Mouse (Mus musculus): ENCODE measurements around the gene Atxn7l2. TPM values are rescaled to one million over a fixed set of nuclear protein-coding genes. Genes with fewer than 3 reads are reported as not detected.
A peak's percentile ranks its signal among the peaks of the same experiment; 100 is the strongest.

Atxn7l2 gene
- total RNA-seq, 2 experiments from 2014 or later, result 2.0 to 3.1 TPM

DNA sequence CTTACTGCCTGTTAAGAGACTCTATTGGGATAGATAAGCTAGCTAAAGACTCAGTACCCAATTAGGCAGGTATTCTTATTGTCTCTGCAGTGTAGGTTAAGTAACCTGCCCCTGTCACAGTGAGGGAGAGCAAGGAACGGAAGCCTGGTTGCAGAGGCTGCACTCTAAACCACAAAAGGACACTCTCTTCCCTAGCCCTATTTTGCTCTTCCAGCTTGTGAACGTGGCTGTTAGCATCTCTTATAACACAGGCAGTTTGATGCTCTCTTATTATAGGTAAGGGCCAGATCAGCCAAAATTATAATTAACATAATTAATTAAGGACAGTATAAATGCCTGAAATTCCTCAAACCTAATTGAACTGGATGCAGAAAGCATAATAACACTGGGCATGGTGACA, 30.2 kb downstream of the Atxn7l2 start:
- no peak for ATAC-seq (ENCODE audit: poor library complexity, severe bottlenecking)

DNA sequence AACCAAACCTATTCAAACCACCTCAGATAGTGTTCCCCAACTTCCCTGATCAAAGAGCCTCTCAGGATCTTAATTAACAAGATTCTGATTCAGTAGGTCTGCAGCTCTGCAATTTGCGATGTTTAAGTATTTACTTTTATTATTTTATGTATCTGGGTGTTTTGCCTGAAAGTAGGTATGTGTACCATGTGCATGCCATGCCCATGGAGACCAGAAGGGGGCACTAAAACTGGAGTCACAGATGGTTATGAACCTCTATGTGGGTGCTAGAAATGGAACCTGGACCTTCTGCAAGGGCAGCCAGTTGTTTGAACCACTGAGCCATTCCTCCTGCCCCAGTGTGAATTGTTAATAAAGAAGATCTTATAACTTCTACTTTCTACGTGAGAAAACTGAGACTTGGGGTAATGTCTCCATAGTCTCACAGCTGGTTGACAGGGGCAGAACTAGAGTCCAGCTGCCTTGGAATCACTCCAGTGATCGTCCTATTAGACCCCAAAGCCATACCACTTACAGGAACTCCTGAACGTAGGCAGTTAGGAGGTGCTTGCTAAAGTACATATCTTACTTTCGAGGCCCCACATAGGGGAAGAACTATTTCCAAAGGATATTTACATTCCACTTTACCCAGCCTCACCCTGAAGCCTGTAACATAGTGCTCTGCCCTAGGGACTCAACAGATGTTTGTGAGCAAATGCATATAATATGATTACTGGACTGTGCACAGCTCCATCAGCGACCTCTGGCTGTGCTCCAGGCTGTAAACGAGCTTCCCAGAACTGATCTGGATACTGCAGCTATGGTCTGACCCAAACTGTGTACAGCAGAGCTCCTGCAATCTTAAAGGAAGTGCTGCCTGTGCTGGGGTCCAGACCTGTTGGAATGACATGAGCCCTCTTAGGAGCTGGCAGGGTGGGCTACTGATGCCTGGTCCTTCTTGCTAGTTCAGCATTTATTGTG, 31.7 kb downstream of the Atxn7l2 start:
- no peak for ATAC-seq (ENCODE audit: poor library complexity, severe bottlenecking)

DNA sequence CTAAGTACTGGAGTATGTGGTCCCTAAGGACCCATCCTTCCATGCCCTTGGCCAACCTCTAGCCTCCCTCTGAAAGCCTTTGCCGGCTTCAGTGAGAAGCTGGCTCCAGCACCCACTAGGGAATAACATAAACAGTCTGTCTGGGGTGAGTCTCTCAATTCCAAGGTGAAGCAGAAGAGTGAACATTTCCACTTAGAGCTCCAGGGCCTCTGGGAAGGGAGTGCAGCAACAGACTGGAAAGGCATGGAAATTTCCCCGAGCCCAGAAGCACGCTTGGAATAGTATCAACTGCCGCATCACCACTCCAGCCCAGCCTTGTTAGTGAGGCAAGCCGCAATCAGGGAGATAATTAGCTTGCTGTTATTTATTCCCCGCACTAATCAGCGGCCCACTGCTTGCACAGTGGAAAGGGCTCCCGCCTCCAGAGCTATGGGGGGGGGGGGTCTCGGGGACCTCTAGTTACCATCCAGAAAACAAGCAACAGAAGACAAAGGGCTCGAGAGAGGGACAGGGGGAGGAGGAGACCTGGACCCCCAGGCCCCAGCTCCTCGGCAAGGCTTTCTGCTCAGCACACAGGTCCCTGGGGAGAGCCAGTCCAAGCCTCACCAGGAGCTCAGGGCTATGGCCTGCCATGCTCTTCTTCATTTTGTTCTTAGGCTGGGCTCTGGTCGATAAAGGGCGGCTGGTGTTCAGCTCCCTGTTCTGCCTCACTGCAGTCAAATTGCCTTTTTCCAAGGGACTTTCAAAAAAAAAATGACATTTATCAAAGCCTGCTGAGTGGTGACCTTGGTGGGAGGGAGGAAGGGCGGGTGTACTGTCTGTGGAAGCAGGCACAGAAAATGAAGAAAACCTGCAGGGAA, 35.8 kb downstream of the Atxn7l2 start:
- no peak for ATAC-seq (ENCODE audit: poor library complexity, severe bottlenecking)

DNA sequence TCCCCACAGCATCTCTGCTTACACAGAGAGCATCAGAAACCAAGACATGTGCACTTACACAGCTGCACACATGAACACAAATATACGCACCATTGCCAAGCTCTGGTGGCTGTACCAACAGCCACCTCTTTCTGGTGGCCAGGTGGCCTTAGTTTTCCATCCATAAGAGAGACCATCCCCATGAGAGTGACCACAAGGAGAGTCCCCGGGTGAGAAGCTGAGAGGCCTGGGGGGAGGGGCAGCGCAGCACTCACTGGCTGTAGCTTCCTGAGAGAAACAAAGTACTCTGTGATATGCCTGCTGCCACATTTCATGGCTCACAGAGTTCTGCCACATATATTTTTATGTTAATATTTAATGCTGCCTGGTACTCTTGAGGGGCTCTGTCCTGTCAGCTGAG, 41.5 kb downstream of the Atxn7l2 start:
- ATAC-seq (ENCODE audit: poor library complexity, severe bottlenecking), result no peak

DNA sequence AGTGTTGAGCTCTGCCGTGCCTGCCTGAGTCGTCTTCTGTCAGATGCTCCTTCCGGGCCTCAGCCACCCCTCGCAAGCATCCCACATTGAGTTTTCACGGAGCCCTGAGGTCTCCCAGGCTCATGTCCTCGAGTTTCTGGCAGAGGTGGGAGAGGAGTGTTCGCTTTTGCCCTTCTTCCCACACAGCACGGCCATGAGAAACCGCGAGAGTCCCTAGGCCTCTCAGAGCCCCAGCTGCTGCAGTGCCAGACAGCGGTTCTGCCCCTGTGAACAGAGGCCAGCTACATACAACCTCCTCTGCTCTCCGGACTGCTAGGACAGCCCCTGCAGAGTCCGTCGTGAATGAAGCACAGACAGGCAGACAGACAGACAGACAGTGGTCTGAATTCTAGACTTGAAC, 43.2 kb downstream of the Atxn7l2 start:
- no peak for ATAC-seq (ENCODE audit: poor library complexity, severe bottlenecking)

DNA sequence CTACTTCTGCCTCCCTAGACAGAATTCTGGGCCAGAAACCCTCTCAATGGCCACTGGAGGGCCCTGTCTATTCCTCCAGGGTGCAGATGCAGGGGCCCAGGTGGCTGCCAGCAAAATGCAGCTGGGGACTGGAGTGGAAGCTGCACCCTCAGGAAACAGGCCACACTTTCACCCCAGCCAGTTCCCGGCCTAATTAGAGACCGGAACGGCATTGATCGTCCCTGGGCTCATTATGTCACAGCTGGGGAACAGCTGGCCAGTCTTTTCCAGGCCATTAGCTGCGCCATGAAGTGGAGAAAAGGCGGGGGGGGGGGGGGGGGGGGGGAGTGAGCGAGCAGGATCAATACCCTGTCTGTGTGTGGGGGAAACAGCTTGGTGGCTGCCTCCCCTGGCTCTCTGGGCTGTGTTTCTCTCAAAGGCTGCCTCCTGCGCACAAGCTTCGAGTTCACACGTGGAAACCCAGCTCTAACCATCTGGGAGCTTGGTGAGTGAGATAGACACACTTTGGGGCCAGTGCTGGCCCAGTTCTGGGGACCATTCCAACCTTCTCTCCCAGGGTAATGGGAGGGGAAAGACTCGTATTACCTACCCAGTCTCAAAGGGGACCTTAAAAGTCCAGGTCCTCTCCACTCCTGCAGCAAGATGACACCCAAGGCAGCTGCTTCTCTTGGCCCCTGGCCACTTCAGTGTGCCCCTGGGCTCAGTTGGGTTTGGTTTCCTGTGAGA, 44.1 kb downstream of the Atxn7l2 start:
- no peak for ATAC-seq (ENCODE audit: poor library complexity, severe bottlenecking)

DNA sequence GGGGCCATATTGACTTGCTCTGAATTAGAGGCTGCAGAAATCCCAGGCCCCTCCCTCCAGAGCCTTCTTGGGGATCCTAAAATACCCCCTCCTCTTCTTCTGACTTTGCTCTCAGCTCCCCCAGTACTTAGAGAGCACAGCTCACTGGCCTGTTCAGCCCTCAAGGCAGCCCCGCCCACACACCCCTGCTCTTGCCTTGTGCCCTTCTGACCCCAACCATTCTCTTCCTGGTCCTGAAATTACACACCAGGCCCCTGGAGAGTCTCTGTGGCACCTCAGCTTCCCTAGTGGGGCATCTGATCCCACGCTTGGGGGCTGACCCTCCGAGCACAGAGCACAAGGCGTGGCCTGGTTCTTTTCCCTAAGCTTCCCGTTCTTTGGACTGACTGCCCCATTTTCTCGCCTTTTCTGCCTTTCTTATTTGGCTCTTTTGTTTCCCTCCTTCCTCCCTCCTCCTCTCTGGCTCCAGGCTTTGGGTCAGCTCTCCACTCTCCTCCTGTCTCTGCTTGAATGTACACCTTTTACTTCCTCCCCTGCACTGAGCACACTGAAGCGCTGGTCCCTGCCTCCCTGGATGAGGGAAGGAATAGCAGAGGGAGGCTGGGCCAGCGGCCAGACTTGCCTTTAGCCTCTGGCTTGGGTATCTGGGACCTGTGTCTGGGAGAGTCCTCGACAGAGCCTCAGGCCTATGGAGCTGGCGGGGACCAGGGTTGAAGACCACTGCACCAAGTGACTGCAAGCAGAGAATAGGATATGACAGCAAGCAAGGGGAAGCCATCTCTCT, 45.0 kb downstream of the Atxn7l2 start:
- no peak for ATAC-seq (ENCODE audit: poor library complexity, severe bottlenecking)

DNA sequence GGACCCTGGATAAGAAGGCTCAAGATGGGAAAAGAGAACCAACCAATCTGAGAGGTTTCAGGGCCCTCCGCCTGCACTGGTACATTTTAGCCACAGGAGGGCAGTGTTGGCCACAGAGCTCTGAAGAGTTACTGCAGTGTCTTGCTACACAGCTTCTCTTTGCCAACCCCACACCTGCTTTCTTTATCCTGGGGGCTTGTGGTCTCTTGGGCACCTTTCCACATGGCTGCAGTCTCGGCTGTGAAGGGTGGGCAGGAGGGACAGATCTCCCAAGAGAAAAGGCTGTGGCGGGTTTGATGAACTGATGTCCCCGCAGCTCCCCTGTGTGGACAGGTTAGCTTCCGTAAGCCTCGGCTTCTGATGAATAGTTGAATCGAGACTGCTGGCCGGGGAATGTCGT, 45.9 kb downstream of the Atxn7l2 start:
- ATAC-seq (ENCODE audit: poor library complexity, severe bottlenecking), result peak; percentile 99

DNA sequence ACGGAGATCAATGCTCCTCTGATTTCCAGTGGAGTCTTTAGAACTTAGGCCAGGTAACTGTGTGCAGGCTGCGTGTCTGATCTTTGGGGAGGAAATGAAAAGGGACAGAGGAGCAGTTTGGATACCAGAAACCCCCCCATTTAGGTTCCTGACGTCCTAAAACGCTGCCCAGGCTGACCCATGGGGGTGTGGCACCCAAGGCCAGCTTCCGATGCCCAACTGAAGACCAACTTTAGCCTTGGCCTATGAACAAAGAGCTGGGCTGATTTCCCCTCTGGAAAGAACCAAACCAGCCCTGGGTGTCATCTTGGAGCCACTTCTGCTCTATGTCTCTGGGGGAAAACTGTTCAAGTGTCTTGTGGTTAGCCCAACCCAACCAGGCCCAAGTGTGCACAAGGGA, 46.6 kb downstream of the Atxn7l2 start:
- ATAC-seq (ENCODE audit: poor library complexity, severe bottlenecking), result no peak

DNA sequence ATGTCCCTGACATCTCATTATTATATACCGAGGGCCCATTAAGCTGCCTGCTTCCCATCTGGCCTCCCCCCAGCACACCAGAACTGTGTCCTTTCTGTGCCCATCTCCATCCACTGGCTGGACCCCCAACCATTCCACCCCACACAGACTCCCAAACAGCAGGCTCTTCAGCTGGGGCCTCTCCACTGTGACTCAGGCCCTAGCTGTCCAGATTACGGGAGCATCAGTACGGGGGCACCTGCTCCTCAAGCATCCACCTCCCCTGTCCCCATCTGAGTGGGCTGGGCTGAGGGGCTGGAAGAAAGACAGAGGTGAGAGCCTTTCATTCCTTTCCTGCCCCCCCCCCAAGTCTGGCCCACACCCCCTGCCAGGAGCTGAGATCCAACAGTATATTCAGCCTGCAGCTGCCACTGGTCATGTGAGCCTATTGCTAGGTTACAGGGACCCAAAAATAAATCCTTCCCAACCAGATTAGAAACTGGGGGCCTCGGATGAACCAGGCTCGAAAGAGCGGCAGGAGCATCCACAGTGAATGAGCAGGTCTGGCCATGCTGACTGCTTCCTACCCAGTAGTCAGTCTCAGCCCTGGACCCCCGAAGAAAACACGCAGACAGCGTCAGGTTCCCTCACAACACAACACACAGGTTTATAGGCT, 52.2 kb downstream of the Atxn7l2 start:
- ATAC-seq (ENCODE audit: poor library complexity, severe bottlenecking), result no peak

DNA sequence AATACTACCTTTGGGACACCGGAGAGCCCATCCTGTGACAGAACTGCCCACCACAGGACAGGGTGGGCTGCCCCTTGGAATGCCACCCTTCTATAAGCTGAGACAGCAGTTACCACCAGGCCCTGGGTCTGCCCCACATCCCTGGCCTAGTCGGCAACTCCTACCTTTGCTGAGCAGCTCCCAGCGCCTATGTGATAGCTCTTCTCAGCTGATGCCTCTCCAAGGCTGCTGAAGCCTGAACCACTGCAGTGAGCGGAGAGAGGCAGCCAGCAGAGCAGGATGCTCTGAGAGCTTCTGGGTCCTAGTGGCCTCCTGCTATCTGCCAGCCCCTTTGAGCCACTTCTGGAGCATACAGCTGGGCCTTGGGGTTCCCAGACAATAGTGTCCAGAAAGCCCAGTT, 56.1 kb downstream of the Atxn7l2 start, which contains the start of gene Gpr61:
Gene Gpr61 (minus strand): TSS at position 227 of the 400 bp plus-strand sequence.
- ATAC-seq (ENCODE audit: poor library complexity, severe bottlenecking), result no peak

DNA sequence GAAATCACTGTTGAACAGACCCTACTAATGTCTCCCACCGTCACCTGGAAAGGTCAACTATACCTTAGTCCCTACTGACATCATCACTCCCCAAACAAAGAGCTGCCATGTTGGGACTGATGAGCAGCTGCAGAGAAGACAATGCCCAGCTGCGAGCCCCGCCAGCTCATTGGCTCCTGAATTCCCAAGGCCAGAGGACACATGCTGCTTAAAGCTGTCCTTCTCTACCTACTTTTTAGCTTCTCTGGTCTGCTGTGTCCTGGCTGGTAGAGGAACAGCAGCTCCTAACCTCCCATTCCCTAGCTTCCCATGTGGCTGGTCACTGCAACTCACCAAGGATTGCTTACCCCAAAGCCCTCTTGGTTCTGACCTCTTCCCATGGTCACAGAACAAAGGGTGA, 58.4 kb downstream of the Atxn7l2 start:
- no peak for ATAC-seq (ENCODE audit: poor library complexity, severe bottlenecking)

Other genes starting within 250 kb of the Atxn7l2 start
- gene Gstm3, start 241.7 kb downstream of the Atxn7l2 start, total RNA-seq (2015), result not detected in 2 replicates
- not detected in 2 replicates for gene Gstm3, start 241.7 kb downstream of the Atxn7l2 start, total RNA-seq (2017)
- gene Gstm2, start 224.5 kb downstream of the Atxn7l2 start, total RNA-seq (2015), result 0.62 TPM in 1 of 2 replicates, not detected in the other
- 0.44 TPM in 1 of 2 replicates, not detected in the other for gene Gstm2, start 224.5 kb downstream of the Atxn7l2 start, total RNA-seq (2017)
- gene Gstm1, start 193.0 kb downstream of the Atxn7l2 start, total RNA-seq (2015), result 320 and 346 TPM in 2 replicates
- gene Gstm1, start 193.0 kb downstream of the Atxn7l2 start, total RNA-seq (2017), result 156 and 179 TPM in 2 replicates
- gene Gstm4, start 166.0 kb downstream of the Atxn7l2 start, total RNA-seq (2015), result 8.0 and 10.1 TPM in 2 replicates
- gene Gstm4, start 166.0 kb downstream of the Atxn7l2 start, total RNA-seq (2017), result 6.5 and 12.1 TPM in 2 replicates
- 16.3 and 20.9 TPM in 2 replicates for gene Ampd2, start 124.3 kb downstream of the Atxn7l2 start, total RNA-seq (2015)
- gene Ampd2, start 124.3 kb downstream of the Atxn7l2 start, total RNA-seq (2017), result 21.8 and 23.1 TPM in 2 replicates
- not detected in 2 replicates for gene Gnat2, start 118.1 kb downstream of the Atxn7l2 start, total RNA-seq (2015)
- gene Gnat2, start 118.1 kb downstream of the Atxn7l2 start, total RNA-seq (2017), result not detected in 2 replicates
- gene Gnai3, start 64.8 kb downstream of the Atxn7l2 start, total RNA-seq (2015), result 136 and 146 TPM in 2 replicates
- 154 and 160 TPM in 2 replicates for gene Gnai3, start 64.8 kb downstream of the Atxn7l2 start, total RNA-seq (2017)
- gene Gpr61, start 56.1 kb downstream of the Atxn7l2 start, total RNA-seq (2015), result not detected in 2 replicates
- not detected in 2 replicates for gene Gpr61, start 56.1 kb downstream of the Atxn7l2 start, total RNA-seq (2017)
- 1.4 and 3.3 TPM in 2 replicates for gene Amigo1, start 24.6 kb downstream of the Atxn7l2 start, total RNA-seq (2015)
- gene Amigo1, start 24.6 kb downstream of the Atxn7l2 start, total RNA-seq (2017), result 1.4 and 2.2 TPM in 2 replicates
- gene Cyb561d1, start 9.7 kb downstream of the Atxn7l2 start, total RNA-seq (2015), result 4.9 and 6.7 TPM in 2 replicates
- gene Cyb561d1, start 9.7 kb downstream of the Atxn7l2 start, total RNA-seq (2017), result 10.3 and 12.0 TPM in 2 replicates
- gene Sypl2, start 15.7 kb upstream of the Atxn7l2 start, total RNA-seq (2015), result not detected in 2 replicates
- not detected in 2 replicates for gene Sypl2, start 15.7 kb upstream of the Atxn7l2 start, total RNA-seq (2017)
- gene Psma5, start 46.0 kb upstream of the Atxn7l2 start, total RNA-seq (2015), result 160 and 172 TPM in 2 replicates
- gene Psma5, start 46.0 kb upstream of the Atxn7l2 start, total RNA-seq (2017), result 146 and 158 TPM in 2 replicates
- gene Sort1, start 73.1 kb upstream of the Atxn7l2 start, total RNA-seq (2015), result 80.7 and 83.8 TPM in 2 replicates
- gene Sort1, start 73.1 kb upstream of the Atxn7l2 start, total RNA-seq (2017), result 76.4 and 87.8 TPM in 2 replicates
- not detected in 2 replicates for gene Mybphl, start 154.0 kb upstream of the Atxn7l2 start, total RNA-seq (2015)
- gene Mybphl, start 154.0 kb upstream of the Atxn7l2 start, total RNA-seq (2017), result not detected in 2 replicates
- gene Psrc1, start 172.9 kb upstream of the Atxn7l2 start, total RNA-seq (2015), result 11.9 and 12.2 TPM in 2 replicates
- gene Psrc1, start 172.9 kb upstream of the Atxn7l2 start, total RNA-seq (2017), result 12.8 and 15.4 TPM in 2 replicates
- 0.75 and 0.94 TPM in 2 replicates for gene Celsr2, start 204.6 kb upstream of the Atxn7l2 start, total RNA-seq (2015)
- 0.22 and 0.81 TPM in 2 replicates for gene Celsr2, start 204.6 kb upstream of the Atxn7l2 start, total RNA-seq (2017)
- gene Sars, start 234.3 kb upstream of the Atxn7l2 start, total RNA-seq (2015), result 19.2 and 19.9 TPM in 2 replicates
- gene Sars, start 234.3 kb upstream of the Atxn7l2 start, total RNA-seq (2017), result 241 and 283 TPM in 2 replicates

Measured in megakaryocyte, adult 5-6 weeks (primary cell).